Mouse (Mus musculus) intestine, embryonic 14.5 days (tissue): ENCODE data around the gene Eml3. TPM values are rescaled to one million over a fixed set of nuclear protein-coding genes. Genes with fewer than 3 reads are reported as not detected.
A peak's percentile ranks its signal among the peaks of the same experiment; 100 is the strongest.

Experiments
- ATAC-seq: fragments of 200-750 bp; cut with Nextera tagmentation; replicated peaks from 2 replicates; pipeline ENCODE4 v1.8.0; 2017; ENCODE audit warnings: low read depth, moderate number of reproducible peaks, moderate TSS enrichment, moderate library complexity; ENCODE audit not compliant: low FRiP score, low TSS enrichment
- DNase-seq: peaks from one replicate; pipeline ENCODE4 v3.0.0-alpha.2; 2018; ENCODE audit warnings: low spot score
- H3K27ac ChIP-seq: fragments of 300-500 bp; sonication (generic); 2 replicates; pipeline ENCODE4 v1.5.1; 2014; ENCODE audit warnings: low read depth, mild to moderate bottlenecking, control low read depth
- H3K27me3 ChIP-seq: fragments of 300-500 bp; sonication (generic); replicated peaks from 2 replicates; pipeline ENCODE4 v1.6.1; 2014; ENCODE audit warnings: low read length, control low read depth; ENCODE audit not compliant: control insufficient read depth, insufficient read depth
- H3K36me3 ChIP-seq: fragments of 300-500 bp; sonication (generic); 2 replicates; pipeline ENCODE4 v1.6.1; 2014; ENCODE audit warnings: low read length, control low read depth; ENCODE audit not compliant: control insufficient read depth, insufficient read depth
- H3K4me1 ChIP-seq: fragments of 300-500 bp; sonication (generic); replicated peaks from 2 replicates; pipeline ENCODE4 v1.6.1; 2014; ENCODE audit warnings: low read length, control low read depth, mixed read lengths; ENCODE audit not compliant: control insufficient read depth, insufficient read depth
- H3K4me2 ChIP-seq: fragments of 300-500 bp; sonication (generic); 2 replicates; pipeline ENCODE4 v1.6.1; 2014; ENCODE audit warnings: low read length
- H3K4me3 ChIP-seq: fragments of 300-500 bp; sonication (generic); 2 replicates; pipeline ENCODE4 v1.5.1; 2014; ENCODE audit warnings: low read depth, low read length, control low read depth, mixed read lengths
- H3K9ac ChIP-seq: fragments of 300-500 bp; sonication (generic); 2 replicates; pipeline ENCODE4 v1.6.1; 2014; ENCODE audit warnings: mild to moderate bottlenecking, low read length
- H3K9me3 ChIP-seq: fragments of 300-500 bp; sonication (generic); 2 replicates; pipeline ENCODE4 v1.6.1; 2016; ENCODE audit warnings: low read length, control low read depth; ENCODE audit not compliant: control insufficient read depth
- WGBS: fragments of 180-500 bp; shearing (Covaris S2); extraction: QIAGEN DNeasy Blood & Tissue Kit; methylation state at CpG from one replicate; pipeline ENCODE4 v1.1.7; 2014; 5-methylcytosine and 5-hydroxymethylcytosine counted together
- polyA plus RNA-seq: library from polyadenylated mRNA; unstranded; fragments of >200 nt; fragmentation: Nextera tagmentation; extraction: Ambion mirVana; gene quantifications from 2 replicates; pipeline ENCODE4 v1.2.1, GENCODE M21; 2014

Eml3 gene
- polyA plus RNA-seq, 1 experiment from 2014 or later = 16.8 TPM

DNA sequence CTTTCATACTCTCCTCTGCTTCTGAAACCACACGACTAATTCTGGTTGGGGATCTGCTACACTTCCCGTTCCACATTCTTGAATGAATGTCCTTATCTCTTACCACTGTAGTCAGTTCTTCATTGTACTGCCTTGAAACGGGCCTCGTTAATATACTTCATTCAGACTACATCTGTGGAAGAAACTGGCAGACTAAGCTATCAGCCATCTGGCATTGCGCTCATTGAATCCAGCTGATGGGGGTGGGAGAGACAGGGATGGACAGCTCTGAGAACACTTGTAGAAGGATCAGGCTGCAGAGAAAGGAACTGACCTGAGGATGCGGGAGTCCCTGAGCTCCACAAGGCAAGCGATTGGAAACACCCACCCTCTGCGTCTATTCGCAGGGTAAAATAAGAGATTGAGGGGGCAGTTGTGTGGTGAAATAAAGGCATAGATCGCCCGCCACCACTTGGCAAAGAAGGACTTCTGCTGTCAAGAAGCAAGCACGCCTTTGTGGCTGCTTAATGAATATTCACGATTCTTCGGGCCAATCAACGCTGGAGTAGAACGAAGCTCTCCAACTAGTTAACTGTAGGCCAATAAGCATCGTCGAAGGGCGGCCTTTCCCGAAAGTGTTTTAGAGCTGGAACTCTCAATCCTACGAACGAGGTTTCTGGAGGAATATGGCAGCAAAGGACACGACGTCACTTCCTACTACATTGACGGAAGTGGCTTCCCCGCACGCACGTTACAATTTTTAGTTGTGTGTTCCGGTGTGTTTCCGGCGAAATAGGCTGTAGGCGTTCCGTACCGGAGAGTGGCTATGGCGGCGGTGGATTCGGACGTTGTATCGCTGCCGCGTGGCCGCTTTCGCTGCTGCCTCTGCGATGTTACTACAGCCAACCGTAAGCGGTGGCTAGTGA is 24.0 kb downstream of the Eml3 start, which contains the start of gene Tut1:
TSS of gene Tut1 (plus strand) at position 713 of the 905 bp plus-strand sequence.
- Histone ChIP-seq H3K9ac (peak within 1 kb of the TSS; percentile 71), H3K4me1 (peaks cover 16% of the 10 kb centered on the region), H3K36me3 (peaks cover 64% of the 10 kb centered on the region), H3K27ac (peak within 1 kb of the TSS; percentile 86), H3K4me2 (peak within 1 kb of the TSS; percentile 65), H3K27me3 (no peaks in the 10 kb centered on the region), H3K4me3 (peak within 1 kb of the TSS; percentile 57), H3K9me3 (no peaks in the 10 kb centered on the region)
- 5% methylated on average over 46 of the region's 46 CpGs for WGBS
- DNase-seq (peak; percentile 96), ATAC-seq (peak; percentile 93)

DNA sequence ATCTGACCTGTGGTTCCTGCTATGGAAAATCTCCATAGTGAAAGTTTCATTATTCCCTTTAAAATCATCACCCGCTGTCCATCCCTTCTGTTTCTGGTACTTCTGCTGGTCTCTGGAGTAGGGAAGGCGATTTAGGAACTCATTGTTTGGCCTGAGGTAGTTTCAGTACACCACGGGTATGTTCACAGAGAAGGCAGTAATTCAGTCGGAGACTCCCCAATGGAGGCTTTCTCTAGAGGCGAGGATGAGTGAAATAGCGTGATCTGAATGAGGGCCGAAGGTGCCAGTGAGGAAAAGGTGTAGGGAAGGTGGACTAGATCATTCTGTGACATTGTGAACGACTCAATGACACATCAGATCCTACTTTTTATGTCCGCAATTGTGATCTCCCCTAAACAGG is 24.8 kb downstream of the Eml3 start:
- Histone ChIP-seq H3K9me3 (no peaks in the 10 kb centered on the region), H3K4me3 (peak overlapping the region; percentile 57), H3K4me2 (peak overlapping the region; percentile 65), H3K4me1 (peaks cover 16% of the 10 kb centered on the region), H3K36me3 (peaks cover 64% of the 10 kb centered on the region), H3K27ac (peak overlapping the region; percentile 51), H3K9ac (peak overlapping the region; percentile 71), H3K27me3 (no peaks in the 10 kb centered on the region)
- 6% methylated on average over 9 of the region's 9 CpGs for WGBS
- DNase-seq (no peak), ATAC-seq (no peak)

DNA sequence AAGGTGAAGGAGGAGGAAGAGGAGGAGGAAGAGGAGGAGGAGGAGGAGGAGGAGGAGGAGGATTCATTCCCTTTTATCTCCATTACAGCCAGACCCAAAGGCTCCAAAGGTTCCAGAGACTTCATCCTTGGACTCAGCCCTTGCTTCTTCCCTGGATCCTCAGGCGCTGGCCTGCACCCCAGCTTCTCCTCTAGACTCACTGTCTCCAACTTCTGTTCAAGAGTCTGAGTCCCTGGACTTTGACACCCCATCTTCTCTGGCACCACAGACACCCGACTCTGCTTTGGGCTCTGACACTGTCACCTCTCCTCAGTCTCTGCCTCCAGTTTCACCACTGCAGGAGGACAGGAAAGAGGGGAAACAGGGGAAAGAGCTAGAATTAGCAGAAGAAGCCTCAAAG is 32.9 kb downstream of the Eml3 start:
- Histone ChIP-seq H3K4me1 (peaks cover 8% of the 10 kb centered on the region; the same call in 1 of the 2 replicates), H3K27me3 (no peaks in the 10 kb centered on the region), H3K9me3 (no peaks in the 10 kb centered on the region), H3K9ac (no peak overlapping the region), H3K27ac (no peak overlapping the region), H3K4me3 (no peak overlapping the region), H3K4me2 (no peak overlapping the region), H3K36me3 (peaks cover 84% of the 10 kb centered on the region)
- DNase-seq (no peak), ATAC-seq (no peak)
- WGBS = 92% methylated on average over 2 of the region's 2 CpGs

DNA sequence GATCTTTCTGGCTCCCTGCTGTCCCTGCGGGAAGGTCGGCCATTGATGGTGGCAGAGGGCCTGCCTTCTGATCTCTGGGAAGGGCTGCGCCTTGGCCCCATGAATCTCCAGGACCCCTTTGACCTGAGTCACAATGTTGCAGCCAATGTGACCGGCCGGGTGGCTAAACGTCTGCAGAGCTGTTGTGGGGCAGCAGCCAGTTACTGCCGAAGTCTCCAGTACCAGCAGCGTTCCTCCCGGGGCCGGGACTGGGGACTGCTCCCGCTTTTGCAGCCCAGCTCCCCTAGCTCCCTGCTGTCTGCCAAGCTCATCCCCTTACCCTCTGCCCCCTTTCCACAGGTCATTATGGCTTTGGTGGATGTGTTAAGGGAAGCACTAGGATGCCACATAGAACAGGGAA is 35.7 kb downstream of the Eml3 start:
- ATAC-seq (no peak), DNase-seq (no peak)
- Histone ChIP-seq H3K9ac (no peak overlapping the region), H3K36me3 (peaks cover 77% of the 10 kb centered on the region), H3K4me3 (no peak overlapping the region), H3K4me2 (no peak overlapping the region), H3K9me3 (no peaks in the 10 kb centered on the region), H3K4me1 (peaks cover 15% of the 10 kb centered on the region), H3K27ac (peak overlapping the region; percentile 91; the same call in 1 of the 2 replicates), H3K27me3 (no peaks in the 10 kb centered on the region)
- 84% methylated on average over 11 of the region's 11 CpGs for WGBS

DNA sequence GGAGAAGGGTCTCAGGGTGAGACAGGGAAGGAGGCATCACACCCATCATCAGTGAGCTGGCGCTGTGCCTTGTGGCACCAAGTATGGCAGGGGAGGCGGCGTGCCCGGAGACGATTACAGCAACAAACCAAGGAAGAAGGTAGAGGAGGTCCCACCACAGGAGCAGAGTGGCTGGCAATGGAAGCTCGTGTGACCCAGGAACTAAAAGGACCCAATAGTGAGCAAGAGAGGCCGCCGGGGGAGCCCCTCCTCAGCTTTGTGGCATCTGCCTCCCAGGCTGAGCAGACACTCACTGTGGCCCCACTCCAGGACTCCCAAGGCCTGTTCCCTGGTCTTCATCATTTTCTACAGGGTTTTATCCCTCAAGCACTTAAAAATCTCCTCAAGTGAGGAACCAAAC is 36.4 kb downstream of the Eml3 start:
- Histone ChIP-seq H3K36me3 (peaks cover 77% of the 10 kb centered on the region), H3K27ac (peak overlapping the region; percentile 91), H3K9me3 (no peaks in the 10 kb centered on the region), H3K27me3 (no peaks in the 10 kb centered on the region), H3K4me2 (peak overlapping the region; percentile 60), H3K4me1 (peaks cover 15% of the 10 kb centered on the region), H3K9ac (peak overlapping the region; percentile 66), H3K4me3 (peak overlapping the region; percentile 93; the same call in 1 of the 2 replicates)
- ATAC-seq (no peak), DNase-seq (no peak)
- 75% methylated on average over 8 of the region's 8 CpGs for WGBS

GRCm38 (mm10) chr19:8966198-8966589 is 36.8 kb downstream of the Eml3 start:
- ATAC-seq (no peak), DNase-seq (peak; percentile 61)
- Histone ChIP-seq H3K4me1 (peaks cover 15% of the 10 kb centered on the region), H3K36me3 (peaks cover 77% of the 10 kb centered on the region), H3K27ac (peak overlapping the region; percentile 91), H3K27me3 (no peaks in the 10 kb centered on the region), H3K9me3 (no peaks in the 10 kb centered on the region), H3K4me2 (peak overlapping the region; percentile 60), H3K4me3 (peak overlapping the region; percentile 93), H3K9ac (peak overlapping the region; percentile 66)
- WGBS = 31% methylated on average over 5 of the region's 5 CpGs

GRCm38 (mm10) chr19:8966590-8967372 is 37.4 kb downstream of the Eml3 start, which contains the start of gene Eef1g:
TSS of gene Eef1g (plus strand) at chr19:8967041.
- Histone ChIP-seq H3K4me2 (peak within 1 kb of the TSS; percentile 73), H3K27ac (peak within 1 kb of the TSS; percentile 91), H3K9ac (peak within 1 kb of the TSS; percentile 98), H3K36me3 (peaks cover 77% of the 10 kb centered on the region), H3K9me3 (no peaks in the 10 kb centered on the region), H3K4me1 (peaks cover 15% of the 10 kb centered on the region), H3K4me3 (peak within 1 kb of the TSS; percentile 93), H3K27me3 (no peaks in the 10 kb centered on the region)
- ATAC-seq (peak; percentile 98), DNase-seq (peak; percentile 94)
- WGBS = under 1% methylated on average over 52 of the region's 52 CpGs

- H3K9ac ChIP-seq = peak overlapping the region; percentile 98
- DNase-seq (no peak), ATAC-seq (no peak)
- peaks cover 15% of the 10 kb centered on the region for H3K4me1 ChIP-seq
- peak overlapping the region; percentile 93 for H3K4me3 ChIP-seq
- peaks cover 77% of the 10 kb centered on the region for H3K36me3 ChIP-seq
- under 1% methylated on average over 8 of the region's 8 CpGs for WGBS
- H3K4me2 ChIP-seq = peak overlapping the region; percentile 73
- H3K27me3 ChIP-seq = no peaks in the 10 kb centered on the region
- no peaks in the 10 kb centered on the region for H3K9me3 ChIP-seq
- peak overlapping the region; percentile 78 for H3K27ac ChIP-seq
These were observed 38.0 kb downstream of the Eml3 start for GRCm38 (mm10) chr19:8967373-8967743.
